Mouse (Mus musculus): Measurements from ENCODE around the gene Hivep3. TPM values are rescaled to one million over a fixed set of nuclear protein-coding genes. Genes with fewer than 3 reads are reported as not detected.

Hivep3 gene
- polyA plus RNA-seq, 1 experiment = 20.9 TPM

DNA sequence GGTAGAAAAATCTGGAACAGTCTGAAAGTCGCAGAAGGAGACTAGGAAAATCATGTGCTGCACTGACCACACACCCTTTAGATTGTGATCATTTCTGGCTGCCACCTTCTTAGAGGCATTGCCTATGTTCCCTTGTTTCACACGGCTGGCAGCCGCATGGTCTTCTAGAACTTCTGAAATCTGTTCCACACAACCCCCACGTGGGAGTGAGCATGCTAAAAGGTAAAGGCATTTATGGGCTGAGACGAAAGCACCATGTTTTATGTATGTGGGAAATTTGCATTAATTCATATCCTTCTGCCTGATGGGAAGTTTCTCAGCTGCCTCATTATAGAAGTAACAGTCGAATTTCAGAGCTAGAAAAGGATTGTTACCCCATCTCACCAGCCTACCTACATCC lies 140.4 kb downstream of the Hivep3 start:
- no peak for DNase-seq (ENCODE audit: low read depth)

DNA sequence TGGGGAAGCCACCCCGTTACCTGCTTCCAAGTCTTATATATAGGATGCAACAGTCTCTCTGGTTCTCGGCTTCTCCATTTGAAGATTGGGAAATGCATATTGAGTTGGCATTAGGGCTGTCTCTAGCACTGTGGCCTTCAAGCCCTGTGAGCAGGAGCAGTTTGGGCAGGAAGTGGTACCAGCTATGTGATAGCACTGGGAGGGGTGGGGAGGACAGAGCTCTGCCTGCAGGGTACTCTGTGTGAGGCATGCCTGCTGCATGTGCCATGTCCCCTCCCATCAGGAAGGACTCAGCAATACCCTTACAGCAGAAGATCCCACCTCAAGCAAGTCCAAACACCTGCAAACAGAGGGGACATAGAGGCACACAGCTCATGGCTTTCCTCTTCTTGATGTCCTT lies 142.0 kb downstream of the Hivep3 start:
- DNase-seq (ENCODE audit: low read depth) = no peak

GRCm38 (mm10) chr4:119876535-119877160 lies 143.1 kb downstream of the Hivep3 start:
- DNase-seq (ENCODE audit: low read depth) = no peak

DNA sequence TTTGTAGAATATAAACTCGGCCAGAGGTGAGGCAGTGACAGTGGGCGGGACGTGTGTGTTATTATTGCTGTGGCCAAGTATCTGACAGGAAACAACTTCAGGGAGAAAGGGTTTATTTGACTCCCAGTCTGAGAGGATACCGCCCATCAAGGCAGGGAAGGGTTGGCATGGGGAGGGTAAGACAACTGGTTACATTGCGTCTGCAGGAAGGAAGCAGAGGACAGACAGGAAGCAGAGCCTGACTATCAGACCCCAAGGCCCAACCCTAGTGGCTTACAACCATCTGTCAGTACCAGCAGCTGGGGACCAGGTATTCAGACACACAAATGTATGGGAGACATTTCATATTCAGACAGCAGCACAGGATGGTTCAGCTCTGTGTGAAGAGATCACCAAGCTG lies 144.6 kb downstream of the Hivep3 start:
- DNase-seq (ENCODE audit: low read depth) = no peak

DNA sequence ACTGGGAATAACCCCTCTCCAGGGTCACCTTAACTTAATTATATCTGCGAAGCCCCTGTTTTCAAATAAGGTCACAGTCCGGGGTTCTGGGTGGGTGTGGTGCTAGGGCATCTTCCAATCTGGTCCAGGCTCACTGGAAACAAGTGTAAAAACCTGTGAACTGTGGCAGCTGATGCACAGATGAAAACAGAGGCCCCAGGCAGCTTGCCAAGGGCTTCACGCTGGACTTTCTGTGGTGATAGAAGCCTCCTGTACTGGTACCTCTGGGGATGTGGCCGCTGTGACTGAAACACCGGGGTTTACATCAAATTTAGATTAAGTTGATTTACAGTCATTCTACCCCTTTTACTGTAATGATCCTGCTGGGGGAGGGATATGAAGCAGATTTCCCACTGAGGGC lies 146.1 kb downstream of the Hivep3 start:
- DNase-seq (ENCODE audit: low read depth) = no peak

DNA sequence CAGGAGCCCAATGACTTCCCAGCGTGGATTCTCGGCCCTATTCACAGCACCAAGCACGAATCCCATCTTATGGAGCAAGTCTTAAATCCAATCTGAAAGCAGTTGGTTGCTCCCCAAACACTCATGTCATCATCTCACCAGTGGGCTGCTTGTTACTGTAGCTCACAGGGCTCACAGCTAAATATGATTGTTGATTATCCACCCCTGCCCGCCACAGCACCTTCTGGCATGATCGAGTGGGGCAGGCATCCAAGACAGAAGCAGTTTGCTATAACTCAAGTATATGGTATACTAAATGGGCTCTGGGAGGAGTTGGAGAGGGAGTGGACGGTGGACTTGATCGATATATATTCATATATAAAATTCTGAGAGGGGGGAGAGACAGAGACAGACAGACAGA lies 146.7 kb downstream of the Hivep3 start:
- no peak for DNase-seq (ENCODE audit: low read depth)

- DNase-seq (ENCODE audit: low read depth) = no peak
These were observed 147.7 kb downstream of the Hivep3 start for GRCm38 (mm10) chr4:119881292-119881691.

DNA sequence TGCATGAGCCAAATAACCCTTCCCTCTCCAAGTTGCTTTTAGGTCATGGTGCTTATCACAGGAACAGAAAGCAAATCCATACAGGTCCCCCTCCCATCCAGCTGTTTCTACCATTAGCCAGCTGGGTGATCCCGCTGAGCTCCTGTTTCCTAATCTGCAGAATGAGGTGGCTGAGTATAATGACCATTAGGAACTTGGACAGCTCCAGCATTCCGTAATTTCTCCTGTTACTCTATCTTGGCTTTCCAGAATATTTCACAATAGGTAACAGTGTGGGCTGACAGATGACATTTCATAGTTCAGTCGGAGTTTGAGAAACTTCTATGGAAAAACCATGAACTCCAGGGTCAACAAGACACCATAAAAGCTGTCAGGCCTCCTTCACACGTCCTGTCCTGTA lies 148.8 kb downstream of the Hivep3 start:
- peak; percentile 67 for DNase-seq (ENCODE audit: low read depth)

DNA sequence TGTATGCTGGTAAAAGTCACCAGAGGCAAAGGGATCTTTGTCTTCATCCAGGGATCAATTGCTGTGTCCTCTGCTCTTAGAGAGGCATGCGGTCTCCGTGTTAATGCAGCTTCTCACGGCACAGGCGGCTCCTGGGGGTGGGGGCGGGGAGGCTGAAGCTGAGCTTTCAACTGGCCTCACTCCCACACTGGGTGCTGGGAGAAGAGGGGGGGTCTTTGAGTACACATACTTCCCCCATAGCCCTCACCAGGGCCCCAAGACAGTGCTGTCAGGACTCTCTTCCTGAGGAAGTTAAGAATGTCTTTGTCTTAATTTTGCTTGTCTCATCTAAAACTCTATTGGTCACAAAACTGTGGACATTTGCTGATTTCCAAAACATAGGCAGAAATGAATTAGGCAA lies 149.2 kb downstream of the Hivep3 start:
- DNase-seq (ENCODE audit: low read depth) = no peak

GRCm38 (mm10) chr4:119886621-119887020 lies 153.0 kb downstream of the Hivep3 start:
- no peak for DNase-seq (ENCODE audit: low read depth)

- DNase-seq (ENCODE audit: low read depth) = no peak
These were observed 154.1 kb downstream of the Hivep3 start for GRCm38 (mm10) chr4:119887523-119888177.

DNA sequence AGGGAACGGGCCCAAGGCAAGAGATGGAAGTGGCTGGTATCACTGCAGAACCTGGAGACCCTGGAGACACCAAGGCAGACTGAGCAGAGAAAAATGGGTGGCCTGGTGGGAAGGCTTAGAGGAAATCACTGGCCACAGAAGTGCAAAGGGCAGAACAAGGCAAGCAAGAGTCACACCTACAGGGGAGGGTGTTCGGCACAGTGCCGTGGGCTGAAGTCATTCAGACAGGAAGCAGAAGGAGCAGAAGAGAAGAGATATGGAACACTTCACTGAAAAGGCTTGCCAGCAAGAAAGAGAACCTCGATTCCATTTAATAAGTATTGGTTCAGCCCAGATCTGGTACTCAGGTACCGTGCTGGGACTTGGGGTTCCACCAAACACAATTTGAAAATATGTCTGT lies 156.2 kb downstream of the Hivep3 start:
- no peak for DNase-seq (ENCODE audit: low read depth)

- no peak for DNase-seq (ENCODE audit: low read depth)
These were observed 159.7 kb downstream of the Hivep3 start for GRCm38 (mm10) chr4:119893255-119893779.

DNA sequence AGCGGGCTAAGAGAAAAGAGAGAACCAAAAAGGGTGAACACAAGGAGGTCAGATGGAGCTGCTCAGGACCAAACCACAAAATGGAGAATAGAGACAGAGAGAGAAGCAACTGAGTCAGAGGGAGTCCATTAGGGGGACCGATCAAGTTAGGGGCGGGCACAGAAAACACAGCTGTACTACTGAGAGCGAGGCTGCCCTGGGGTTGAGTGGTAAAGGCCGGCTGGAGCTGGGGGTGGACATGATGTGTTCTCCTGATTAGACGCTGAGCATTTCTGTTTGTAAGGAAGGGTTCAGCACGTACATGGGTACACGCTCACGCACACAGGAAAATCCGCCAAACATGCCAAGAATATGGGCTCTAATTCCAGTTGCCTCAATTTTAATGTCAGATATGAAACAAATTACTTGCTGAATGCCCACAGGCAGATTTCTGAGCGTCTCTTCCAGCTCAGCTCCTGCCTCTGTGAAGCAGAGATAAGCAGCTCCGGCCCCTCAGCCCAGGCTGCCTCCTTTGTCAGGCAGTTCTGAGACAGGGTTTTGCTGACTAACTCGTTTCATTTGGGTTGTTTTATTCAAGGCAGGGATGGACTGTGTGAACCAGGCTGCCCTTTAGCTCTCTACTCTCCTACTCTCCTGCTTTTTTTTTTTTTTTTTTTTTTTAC lies 161.3 kb downstream of the Hivep3 start:
- DNase-seq (ENCODE audit: low read depth) = no peak

DNA sequence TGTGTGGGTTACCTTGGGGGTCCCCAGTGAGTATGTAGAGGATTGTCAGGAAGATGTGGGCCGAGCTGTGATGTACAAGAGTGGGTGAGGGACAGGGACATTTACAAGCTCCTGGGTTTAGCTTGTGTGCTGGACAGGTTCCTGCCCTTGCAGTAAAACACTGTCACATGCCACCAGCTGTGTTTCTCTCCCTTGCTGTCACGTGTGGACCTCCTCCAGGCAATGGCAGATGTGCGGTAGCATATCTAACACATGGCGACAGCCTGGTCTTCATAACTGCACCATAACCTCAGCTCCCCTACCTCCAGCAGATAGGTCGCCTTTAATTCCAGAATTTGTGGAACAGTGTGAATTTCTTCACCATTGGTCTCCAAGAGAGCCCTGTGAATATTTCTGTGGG lies 161.9 kb downstream of the Hivep3 start:
- DNase-seq (ENCODE audit: low read depth) = no peak

DNA sequence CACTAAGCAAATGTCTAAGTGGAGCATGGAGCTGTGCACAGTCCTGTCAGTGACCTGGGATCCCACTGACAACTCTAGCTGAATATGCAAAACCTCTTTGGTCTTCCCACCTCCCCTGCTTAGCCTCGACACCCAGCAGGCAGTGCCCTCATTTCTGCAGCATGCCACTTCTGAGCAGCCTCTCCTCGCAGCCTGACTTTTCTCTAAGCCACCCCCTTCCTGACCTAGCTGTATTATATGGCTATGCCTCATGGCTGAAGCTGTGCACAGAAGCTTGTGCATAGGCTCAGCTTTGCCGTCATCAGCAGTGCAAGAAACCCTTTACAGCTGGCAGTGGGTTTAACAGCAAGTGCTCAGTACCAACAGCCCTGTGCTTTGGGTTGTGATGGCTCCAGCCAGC lies 163.0 kb downstream of the Hivep3 start:
- DNase-seq (ENCODE audit: low read depth) = no peak

DNA sequence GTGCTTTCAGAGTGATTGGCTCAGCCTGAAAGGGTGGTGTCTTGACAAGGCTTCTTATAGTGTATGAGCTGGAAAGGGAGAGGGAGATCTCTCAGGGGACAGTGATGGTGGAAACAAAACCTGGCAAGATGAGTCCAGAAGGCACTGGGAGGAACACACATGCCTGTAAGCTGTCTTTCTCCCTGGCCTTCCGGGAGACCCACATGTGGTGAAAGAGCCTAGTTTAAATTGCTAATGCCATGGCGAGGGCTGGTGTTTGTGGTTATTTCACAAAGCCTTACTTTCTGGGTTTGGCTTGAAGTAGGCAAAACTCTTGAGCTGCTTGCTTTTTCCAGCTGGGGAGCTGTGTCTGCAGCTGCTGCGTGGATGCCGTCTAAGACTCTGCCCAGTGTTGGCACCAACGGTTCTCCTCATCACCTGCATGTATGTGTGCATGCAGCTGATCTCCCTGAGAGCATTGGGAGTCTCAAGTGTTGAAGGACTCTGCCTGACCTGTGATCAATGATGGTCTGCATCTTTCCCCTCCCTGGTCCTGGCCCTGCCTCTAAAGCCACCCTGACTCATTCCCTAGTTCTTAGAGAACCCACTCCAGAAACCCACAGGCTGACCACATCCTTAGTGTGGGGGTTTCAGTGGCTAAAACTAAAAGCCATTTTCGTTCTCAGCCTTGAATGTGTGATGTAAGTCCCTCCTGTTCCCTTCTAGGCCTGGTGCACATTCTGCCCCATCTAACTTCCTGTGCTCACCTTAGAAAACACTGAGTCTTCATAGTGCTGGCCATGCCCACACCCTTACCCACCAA lies 163.7 kb downstream of the Hivep3 start:
- no peak for DNase-seq (ENCODE audit: low read depth)

DNA sequence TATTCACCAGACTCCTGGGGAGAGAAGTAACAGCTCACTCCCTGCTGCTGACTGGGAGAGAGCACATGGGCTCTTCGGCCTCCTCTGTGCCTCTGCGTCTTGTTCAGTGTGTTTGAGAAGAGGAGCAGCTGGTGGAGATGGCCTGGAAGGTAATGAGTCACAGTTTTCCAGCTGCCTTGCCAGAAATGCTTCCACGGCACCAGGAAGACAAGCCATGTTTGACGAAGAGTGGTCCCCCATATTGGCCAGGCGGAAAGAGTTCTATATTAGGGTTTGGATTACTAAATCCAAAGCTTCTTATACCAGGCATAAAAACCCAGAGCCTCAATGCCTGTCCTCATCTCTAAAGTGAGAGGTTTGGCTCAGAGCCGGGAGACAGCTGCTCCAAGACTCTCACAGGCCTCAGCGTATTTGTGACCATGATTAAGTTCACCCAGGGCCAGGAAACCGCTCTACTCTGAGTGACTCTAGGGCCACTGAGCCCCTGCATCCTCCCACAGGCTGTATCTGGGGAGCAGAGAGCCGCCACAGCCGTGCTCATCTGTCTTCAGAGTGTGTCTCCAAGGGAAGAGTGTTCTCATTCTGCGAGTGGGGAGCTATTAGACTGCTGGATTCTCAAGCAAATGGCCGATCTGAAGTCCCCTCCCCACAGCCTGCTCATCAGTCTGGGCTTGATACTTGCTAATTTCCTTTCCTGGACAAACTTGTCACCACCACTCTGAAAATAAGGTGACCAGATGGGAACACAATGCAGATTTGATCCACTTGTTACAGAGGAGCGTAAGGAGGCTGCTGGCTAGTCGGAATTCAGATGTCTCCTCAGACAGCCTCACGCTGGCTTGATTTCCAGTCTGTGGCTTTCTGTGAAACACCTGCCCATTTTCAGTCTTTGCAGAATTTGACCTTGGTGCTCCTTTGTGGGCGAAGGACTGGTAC lies 168.2 kb downstream of the Hivep3 start:
- no peak for DNase-seq (ENCODE audit: low read depth)

- DNase-seq (ENCODE audit: low read depth) = no peak
These were observed 169.7 kb downstream of the Hivep3 start for GRCm38 (mm10) chr4:119903328-119903727.

GRCm38 (mm10) chr4:119903806-119904205 lies 170.2 kb downstream of the Hivep3 start:
- no peak for DNase-seq (ENCODE audit: low read depth)

DNA sequence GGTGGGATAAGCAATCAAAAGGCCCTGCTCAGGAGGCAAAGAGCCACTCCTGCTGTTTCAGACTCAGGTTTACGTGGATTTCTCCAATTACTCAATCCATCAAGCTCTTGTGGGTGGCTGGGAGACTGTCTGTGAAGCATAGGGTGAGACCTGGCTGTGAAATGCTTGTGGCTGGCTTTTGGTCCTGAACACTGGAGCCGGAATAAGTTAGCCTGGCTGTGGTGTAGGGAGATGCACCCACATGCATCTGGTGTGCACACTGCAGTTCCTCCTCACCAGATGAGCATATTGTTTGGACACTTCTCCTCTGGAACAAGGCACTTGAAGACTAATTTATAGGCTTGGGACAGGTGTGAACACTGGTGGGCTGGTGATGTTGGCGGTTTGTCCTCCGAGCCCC lies 170.7 kb downstream of the Hivep3 start:
- DNase-seq (ENCODE audit: low read depth) = no peak
